Mouse (Mus musculus) embryonic fibroblast, embryonic 13.5 days (primary cell): Measurements from ENCODE around the gene Shisa9.

Experiments used
- CTCF ChIP-seq: IDR thresholded peaks from 2 replicates; pipeline ENCODE4 v1.5.1; 2011; ENCODE audit warnings: mild to moderate bottlenecking, control low read depth, low read length, moderate library complexity, borderline replicate concordance; ENCODE audit not compliant: insufficient read depth
- POLR2A ChIP-seq: IDR thresholded peaks from 2 replicates; pipeline ENCODE4 v1.6.1; 2011; ENCODE audit warnings: low read depth, mild to moderate bottlenecking, control low read depth, low read length, moderate library complexity

DNA sequence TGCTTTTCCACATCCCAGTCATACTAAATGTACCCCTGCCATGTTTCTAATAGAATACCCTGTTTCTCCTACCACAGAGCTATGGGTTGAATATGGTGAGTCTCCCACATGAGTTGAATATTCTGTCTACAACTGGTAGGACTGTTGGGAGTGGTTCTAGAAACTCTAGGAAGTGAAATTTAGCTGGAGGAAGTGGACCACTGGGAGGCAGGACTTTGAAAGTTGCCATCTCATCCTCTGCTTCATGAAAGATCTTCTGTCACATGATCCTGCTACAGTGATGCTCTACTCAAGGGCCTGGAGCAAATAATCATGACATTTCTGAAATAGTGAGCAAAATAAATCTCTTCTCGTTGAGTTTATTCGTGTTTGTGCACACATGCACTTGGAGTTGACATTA, 7.2 kb upstream of the Shisa9 start:
- TF ChIP-seq POLR2A: no peak
- no peak for TF ChIP-seq CTCF
